Mouse (Mus musculus): ENCODE measurements around the gene BC003965.

- no peak for TF ChIP-seq POLR2A (IDR thresholded peaks at IDR 0.05; ENCODE audit: low read depth, low read length)
- no peak for TF ChIP-seq CTCF (IDR thresholded peaks at IDR 0.05; ENCODE audit: extremely low read depth, insufficient read length, insufficient replicate concordance, low read depth, low read length)
These were observed 19.6 kb upstream of the BC003965 start for GRCm38 (mm10) chr17:25164770-25165169.
